Mouse (Mus musculus): Measurements from ENCODE around the gene C9. TPM values are rescaled to one million over a fixed set of nuclear protein-coding genes. Genes with fewer than 3 reads are reported as not detected.

The C9 gene
- polyA plus RNA-seq (2015; fragmentation: Nextera tagmentation; extraction: Ambion mirVana), result not detected in 2 replicates

DNA sequence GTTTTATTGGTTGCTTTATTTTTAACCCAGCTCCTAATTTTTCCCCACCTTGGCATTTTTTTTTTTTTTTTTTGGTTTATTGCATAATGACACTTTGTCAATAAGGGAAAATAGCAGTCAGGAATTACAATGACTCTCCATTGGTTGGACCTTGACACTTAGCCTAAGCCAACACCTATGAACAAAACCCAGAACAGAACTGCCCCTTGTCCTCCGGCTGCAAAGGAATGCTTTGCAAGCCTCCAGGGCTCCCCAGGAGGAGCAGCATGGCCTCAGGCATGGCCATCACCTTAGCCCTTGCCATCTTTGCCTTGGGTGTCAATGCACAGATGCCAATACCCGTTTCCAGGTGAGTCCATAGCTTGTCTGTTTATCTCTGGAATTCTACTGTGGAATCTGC is at the start of gene C9:
C9 (plus strand) TSS at position 193 of the 400 bp plus-strand sequence.

DNA sequence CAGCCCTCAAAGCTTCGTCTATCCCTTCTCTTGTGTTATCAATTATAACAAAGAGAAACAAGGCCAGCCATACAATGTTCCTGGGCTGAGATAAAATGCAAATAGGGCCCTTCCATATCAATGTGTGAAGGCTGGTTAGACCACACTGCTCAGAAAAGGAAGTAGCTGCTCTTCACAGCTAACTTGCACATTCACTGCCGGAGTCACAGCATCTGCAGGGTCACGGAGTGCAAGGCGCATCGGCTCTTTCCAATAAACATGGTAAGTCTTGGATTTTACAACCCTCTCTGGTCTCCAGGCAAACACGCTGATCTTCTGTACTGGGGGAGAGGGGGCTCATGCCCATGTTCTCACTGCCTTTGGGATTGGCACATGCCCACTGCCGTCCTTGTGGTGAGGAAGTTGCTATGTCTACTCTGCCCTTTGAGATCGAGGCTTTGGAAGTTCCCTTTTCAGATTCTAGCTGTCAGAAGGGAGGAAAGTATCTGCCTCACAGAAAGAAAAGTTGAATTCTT is 77.6 kb downstream of the C9 start, which contains the start of gene Fyb:
Fyb (plus strand) TSS at position 201 of the 515 bp plus-strand sequence.

Other genes starting within 250 kb of the C9 start
- gene Dab2, start 145.5 kb upstream of the C9 start, polyA plus RNA-seq (2015; fragmentation: Nextera tagmentation; extraction: Ambion mirVana), result 61.4 and 75.6 TPM in 2 replicates
- 12.3 and 12.9 TPM in 2 replicates for gene Fyb, start 77.5 kb downstream of the C9 start, polyA plus RNA-seq (2015; fragmentation: Nextera tagmentation; extraction: Ambion mirVana)

Data from urinary bladder, postnatal 0 days (tissue).